Mouse (Mus musculus) spleen, postnatal 10 days (tissue): ENCODE data around the gene Adora3.

Experiments
- DNase-seq, 2 experiments: peaks; one replicate each; pipeline ENCODE4 v3.0.0; 2021 to 2022; ENCODE audit warnings: low spot score in 2 of 2

Adora3 gene

GRCm38 (mm10) chr3:105876022-105876421 is 5.4 kb downstream of the Adora3 start:
- DNase-seq: no peak

GRCm38 (mm10) chr3:105877252-105877803 is 6.7 kb downstream of the Adora3 start:
- DNase-seq: no peak

- DNase-seq: no peak
Measured at GRCm38 (mm10) chr3:105877919-105878318, 7.3 kb downstream of the Adora3 start.

- DNase-seq: no peak
Measured at GRCm38 (mm10) chr3:105878751-105879150, 8.1 kb downstream of the Adora3 start.

GRCm38 (mm10) chr3:105880419-105880818 is 9.8 kb downstream of the Adora3 start:
- DNase-seq: no peak

GRCm38 (mm10) chr3:105882105-105882504 is 11.4 kb downstream of the Adora3 start:
- DNase-seq: no peak

GRCm38 (mm10) chr3:105883111-105883510 is 12.5 kb downstream of the Adora3 start:
- DNase-seq: no peak

- DNase-seq: no peak
Measured at GRCm38 (mm10) chr3:105888961-105889360, 18.3 kb downstream of the Adora3 start.

- no peak for DNase-seq
Measured at GRCm38 (mm10) chr3:105890220-105890619, 19.6 kb downstream of the Adora3 start.

- DNase-seq: no peak
Measured at GRCm38 (mm10) chr3:105891141-105891540, 20.5 kb downstream of the Adora3 start.

- peak in 1 of 2 experiments; percentile 77 for DNase-seq
Measured at GRCm38 (mm10) chr3:105891760-105892571, 21.3 kb downstream of the Adora3 start.

GRCm38 (mm10) chr3:105892572-105893495 is 22.2 kb downstream of the Adora3 start:
- peak in 1 of 2 experiments; percentile 78 for DNase-seq

GRCm38 (mm10) chr3:105893941-105894391 is 23.3 kb downstream of the Adora3 start:
- no peak for DNase-seq

GRCm38 (mm10) chr3:105894601-105895592 is 24.2 kb downstream of the Adora3 start:
- DNase-seq: peak; percentile 72 to 90

GRCm38 (mm10) chr3:105896811-105897210 is 26.2 kb downstream of the Adora3 start:
- DNase-seq: no peak

GRCm38 (mm10) chr3:105898325-105898724 is 27.7 kb downstream of the Adora3 start:
- DNase-seq: no peak

GRCm38 (mm10) chr3:105898861-105899260 is 28.2 kb downstream of the Adora3 start:
- DNase-seq: no peak

- peak; percentile 82 to 87 for DNase-seq
Measured at GRCm38 (mm10) chr3:105899394-105900147, 28.9 kb downstream of the Adora3 start.

GRCm38 (mm10) chr3:105900266-105900665 is 29.6 kb downstream of the Adora3 start:
- no peak for DNase-seq

GRCm38 (mm10) chr3:105900716-105901115 is 30.1 kb downstream of the Adora3 start:
- peak in 1 of 2 experiments; percentile 56 for DNase-seq
